Mouse (Mus musculus) liver, embryonic 15.5 days (tissue): ENCODE measurements at regions not wholly inside any gene's neighbourhood (a gene's known extent, or its start where the extent isn't known, plus 50 kb on each side); places are given as distances from the start of the nearest gene placed in this dataset.

Experiments
- ATAC-seq: fragments of 200-750 bp; cut with Nextera tagmentation; 2 replicates; pipeline ENCODE4 v1.8.0; 2017; ENCODE audit warnings: moderate number of reproducible peaks, mild to moderate bottlenecking, moderate library complexity; ENCODE audit not compliant: insufficient read depth
- H3K27ac ChIP-seq: fragments of 300-500 bp; sonication (generic); replicated peaks from 2 replicates; pipeline ENCODE4 v1.5.1; 2015; ENCODE audit warnings: mild to moderate bottlenecking, inconsistent platforms
- H3K27me3 ChIP-seq: fragments of 300-500 bp; sonication (generic); 2 replicates; pipeline ENCODE4 v1.6.1; 2015; ENCODE audit warnings: mild to moderate bottlenecking, inconsistent platforms
- H3K36me3 ChIP-seq: fragments of 300-500 bp; sonication (generic); replicated peaks from 2 replicates; pipeline ENCODE4 v1.6.1; 2015; ENCODE audit warnings: moderate library complexity, mild to moderate bottlenecking, inconsistent platforms
- H3K4me1 ChIP-seq: fragments of 300-500 bp; sonication (generic); replicated peaks from 2 replicates; pipeline ENCODE4 v1.6.1; 2015; ENCODE audit warnings: inconsistent platforms
- H3K4me2 ChIP-seq: fragments of 300-500 bp; sonication (generic); 2 replicates; pipeline ENCODE4 v1.6.1; 2015; ENCODE audit warnings: moderate library complexity, mild to moderate bottlenecking, inconsistent platforms
- H3K4me3 ChIP-seq: fragments of 300-500 bp; sonication (generic); replicated peaks from 2 replicates; pipeline ENCODE4 v1.5.1; 2015; ENCODE audit warnings: mild to moderate bottlenecking, inconsistent platforms
- H3K9ac ChIP-seq: fragments of 300-500 bp; sonication (generic); 2 replicates; pipeline ENCODE4 v1.6.1; 2015; ENCODE audit warnings: moderate library complexity, mild to moderate bottlenecking, inconsistent platforms
- H3K9me3 ChIP-seq: fragments of 300-500 bp; sonication (generic); replicated peaks from 2 replicates; pipeline ENCODE4 v1.6.1; 2016; ENCODE audit warnings: inconsistent platforms
- WGBS: fragments of 180-500 bp; shearing (Covaris S2); methylation state at CpG from one replicate; pipeline ENCODE4 v1.1.7; 2015; ENCODE audit warnings: mixed read lengths; ENCODE audit not compliant: insufficient replicate concordance; 5-methylcytosine and 5-hydroxymethylcytosine counted together

- ATAC-seq: no peak
- Histone ChIP-seq H3K4me3 (no peak overlapping the region), H3K4me1 (no peaks in the 10 kb centered on the region), H3K9ac (no peak overlapping the region), H3K27ac (no peak overlapping the region), H3K27me3 (no peaks in the 10 kb centered on the region), H3K4me2 (no peak overlapping the region), H3K36me3 (no peaks in the 10 kb centered on the region), H3K9me3 (no peaks in the 10 kb centered on the region)
- WGBS: 70% methylated on average over 10 of the region's 10 CpGs
These were observed 135.1 kb upstream of the Azi2 start for GRCm38 (mm10) chr9:117905045-117905747.

DNA sequence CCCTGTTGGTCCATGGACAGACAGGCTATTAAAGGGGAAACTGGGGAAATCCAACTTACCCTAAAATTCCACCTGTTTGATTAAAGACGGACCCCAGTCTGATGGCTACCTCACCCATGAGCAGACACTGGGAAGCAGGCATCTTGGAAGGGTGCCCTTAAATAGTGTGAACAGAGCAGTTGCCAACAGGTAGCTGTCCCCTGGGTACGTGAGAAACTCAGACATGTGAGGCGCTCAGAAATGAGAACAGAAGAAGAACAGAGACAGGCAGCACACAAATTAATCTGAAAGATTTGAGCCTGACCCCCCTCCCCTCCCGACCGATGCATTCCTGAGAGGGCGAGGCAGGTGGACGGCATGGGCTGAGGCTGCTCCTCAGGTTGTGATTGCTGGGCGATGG is 135.7 kb upstream of the Azi2 start:
- no peak for ATAC-seq
- Histone ChIP-seq H3K9me3 (no peaks in the 10 kb centered on the region), H3K27me3 (no peaks in the 10 kb centered on the region), H3K4me2 (no peak overlapping the region), H3K27ac (no peak overlapping the region), H3K36me3 (no peaks in the 10 kb centered on the region), H3K4me1 (no peaks in the 10 kb centered on the region), H3K9ac (no peak overlapping the region), H3K4me3 (no peak overlapping the region)
- WGBS: 70% methylated on average over 8 of the region's 8 CpGs

- Histone ChIP-seq H3K27ac (no peak overlapping the region), H3K9ac (no peak overlapping the region), H3K4me3 (no peak overlapping the region), H3K27me3 (no peaks in the 10 kb centered on the region), H3K4me2 (no peak overlapping the region), H3K36me3 (no peaks in the 10 kb centered on the region), H3K4me1 (no peaks in the 10 kb centered on the region), H3K9me3 (no peaks in the 10 kb centered on the region)
- WGBS: 30% methylated on average over 4 of the region's 4 CpGs
- no peak for ATAC-seq
These were observed 137.3 kb upstream of the Azi2 start for GRCm38 (mm10) chr9:117903025-117903424.

DNA sequence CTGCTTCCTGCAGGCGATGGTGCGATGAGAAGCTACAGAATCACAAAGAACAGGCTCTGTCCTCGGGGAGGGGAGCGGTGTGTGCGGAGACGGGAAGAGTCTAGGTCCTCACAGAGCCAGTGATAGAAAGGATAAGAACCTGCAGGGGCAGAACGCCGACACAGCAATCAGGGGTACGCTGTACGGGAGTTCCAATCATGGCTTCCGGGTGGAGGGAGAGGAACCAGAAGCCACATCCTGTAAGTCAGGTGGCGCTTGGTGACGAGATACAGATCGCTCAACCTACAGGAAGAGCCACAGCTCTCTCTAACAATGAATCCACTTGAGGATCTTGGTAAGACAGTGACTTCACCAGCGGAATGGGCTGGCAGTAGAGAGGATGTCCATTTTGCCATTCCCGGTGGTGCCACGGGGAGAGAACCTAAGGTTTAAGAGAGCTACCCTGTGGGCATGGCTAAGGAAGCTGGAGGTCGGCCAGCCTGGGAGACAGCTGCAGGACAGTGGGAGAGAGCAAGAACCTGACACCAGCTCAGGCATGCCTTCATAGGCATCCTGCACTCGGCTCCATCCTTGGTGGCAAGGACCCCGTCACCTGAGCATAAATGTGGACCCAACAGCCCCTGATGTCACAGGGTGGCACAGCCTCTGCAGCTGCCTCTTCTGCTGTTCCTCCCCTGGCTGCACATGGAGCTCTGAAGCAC is 137.9 kb upstream of the Azi2 start:
- H3K9me3 ChIP-seq: no peaks in the 10 kb centered on the region
- no peak overlapping the region for H3K4me2 ChIP-seq
- 30% methylated on average over 20 of the region's 20 CpGs for WGBS
- H3K27ac ChIP-seq: no peak overlapping the region
- ATAC-seq: no peak
- no peak overlapping the region for H3K4me3 ChIP-seq
- no peak overlapping the region for H3K9ac ChIP-seq
- H3K27me3 ChIP-seq: no peaks in the 10 kb centered on the region
- H3K36me3 ChIP-seq: no peaks in the 10 kb centered on the region
- H3K4me1 ChIP-seq: no peaks in the 10 kb centered on the region

DNA sequence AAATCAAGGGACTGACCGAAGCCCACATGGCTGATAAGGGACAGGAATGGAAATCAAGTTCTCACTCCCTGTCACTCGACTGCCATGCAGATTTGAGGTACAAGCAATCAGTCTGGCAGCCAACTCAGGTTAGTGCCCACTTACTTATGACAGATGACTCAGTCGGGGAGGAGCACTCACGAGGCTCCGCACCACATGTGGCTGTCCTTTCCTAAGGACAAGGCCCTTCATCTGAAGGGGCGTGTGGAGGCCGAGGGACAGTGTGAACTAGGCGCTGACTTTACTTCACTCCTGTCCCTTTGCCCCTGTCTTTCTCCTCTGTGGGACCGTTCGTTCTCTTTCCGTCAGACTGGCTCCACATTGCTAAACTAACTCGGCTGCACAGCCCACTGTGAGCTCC is 139.7 kb upstream of the Azi2 start:
- Histone ChIP-seq H3K9ac (no peak overlapping the region), H3K4me3 (no peak overlapping the region), H3K27me3 (no peaks in the 10 kb centered on the region), H3K27ac (no peak overlapping the region), H3K4me1 (no peaks in the 10 kb centered on the region), H3K4me2 (no peak overlapping the region), H3K9me3 (no peaks in the 10 kb centered on the region), H3K36me3 (no peaks in the 10 kb centered on the region)
- ATAC-seq: no peak
- 68% methylated on average over 12 of the region's 12 CpGs for WGBS

DNA sequence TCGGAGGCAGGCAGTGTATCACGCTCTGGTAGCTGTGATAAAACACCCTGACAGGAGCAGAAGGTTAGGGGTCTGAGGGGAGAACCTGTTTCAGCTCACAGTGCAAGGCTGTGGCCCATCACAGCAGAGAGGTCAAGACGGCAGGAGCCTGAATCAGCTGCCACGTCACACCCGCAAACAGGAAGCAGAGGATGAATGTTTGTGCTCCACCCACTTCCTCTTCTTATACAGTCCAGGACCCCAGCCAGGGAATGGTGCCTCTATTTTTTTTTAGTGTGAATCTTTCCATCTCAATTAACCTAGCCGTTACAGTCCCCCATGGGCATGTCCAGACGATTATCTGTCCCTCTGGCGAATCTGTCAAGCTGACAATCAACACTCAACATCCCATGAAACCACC is 143.8 kb upstream of the Azi2 start:
- WGBS: 34% methylated on average over 8 of the region's 8 CpGs
- ATAC-seq: no peak
- Histone ChIP-seq H3K4me3 (no peak overlapping the region), H3K9ac (no peak overlapping the region), H3K4me1 (no peaks in the 10 kb centered on the region), H3K36me3 (no peaks in the 10 kb centered on the region), H3K27me3 (no peaks in the 10 kb centered on the region), H3K9me3 (no peaks in the 10 kb centered on the region), H3K27ac (no peak overlapping the region), H3K4me2 (no peak overlapping the region)

DNA sequence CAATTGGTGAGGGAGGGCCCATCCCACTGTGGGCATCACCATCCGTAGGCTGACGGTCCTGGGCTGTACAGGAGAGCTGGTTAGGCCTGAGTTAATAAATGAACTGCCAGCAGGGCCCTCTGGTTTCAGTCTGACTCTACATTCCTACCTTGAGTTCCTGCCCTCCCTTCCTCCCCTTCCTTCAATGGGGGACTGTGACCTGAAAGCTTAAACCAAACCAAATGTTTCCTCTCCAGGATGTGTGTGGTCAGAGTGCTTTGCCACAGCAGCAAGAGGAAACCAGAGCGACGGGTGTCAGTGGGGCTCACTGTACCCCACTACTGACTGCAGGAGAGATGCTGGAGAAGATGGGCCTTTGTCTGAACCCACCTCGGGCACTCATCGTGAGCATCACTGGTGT is 147.7 kb upstream of the Azi2 start:
- Histone ChIP-seq H3K9ac (no peak overlapping the region), H3K9me3 (no peaks in the 10 kb centered on the region), H3K27me3 (no peaks in the 10 kb centered on the region), H3K4me2 (no peak overlapping the region), H3K27ac (no peak overlapping the region), H3K36me3 (no peaks in the 10 kb centered on the region), H3K4me1 (no peaks in the 10 kb centered on the region), H3K4me3 (no peak overlapping the region)
- WGBS: 20% methylated on average over 6 of the region's 6 CpGs
- ATAC-seq: no peak

- no peak overlapping the region for H3K4me3 ChIP-seq
- no peaks in the 10 kb centered on the region for H3K9me3 ChIP-seq
- peaks cover 50% of the 10 kb centered on the region for H3K27me3 ChIP-seq
- H3K9ac ChIP-seq: no peak overlapping the region
- no peak overlapping the region for H3K27ac ChIP-seq
- ATAC-seq: no peak
- no peaks in the 10 kb centered on the region for H3K36me3 ChIP-seq
- H3K4me1 ChIP-seq: no peaks in the 10 kb centered on the region
- no peak overlapping the region for H3K4me2 ChIP-seq
- 26% methylated on average over 8 of the region's 8 CpGs for WGBS
These were observed 167.1 kb upstream of the Azi2 start for GRCm38 (mm10) chr9:117873172-117873571.

DNA sequence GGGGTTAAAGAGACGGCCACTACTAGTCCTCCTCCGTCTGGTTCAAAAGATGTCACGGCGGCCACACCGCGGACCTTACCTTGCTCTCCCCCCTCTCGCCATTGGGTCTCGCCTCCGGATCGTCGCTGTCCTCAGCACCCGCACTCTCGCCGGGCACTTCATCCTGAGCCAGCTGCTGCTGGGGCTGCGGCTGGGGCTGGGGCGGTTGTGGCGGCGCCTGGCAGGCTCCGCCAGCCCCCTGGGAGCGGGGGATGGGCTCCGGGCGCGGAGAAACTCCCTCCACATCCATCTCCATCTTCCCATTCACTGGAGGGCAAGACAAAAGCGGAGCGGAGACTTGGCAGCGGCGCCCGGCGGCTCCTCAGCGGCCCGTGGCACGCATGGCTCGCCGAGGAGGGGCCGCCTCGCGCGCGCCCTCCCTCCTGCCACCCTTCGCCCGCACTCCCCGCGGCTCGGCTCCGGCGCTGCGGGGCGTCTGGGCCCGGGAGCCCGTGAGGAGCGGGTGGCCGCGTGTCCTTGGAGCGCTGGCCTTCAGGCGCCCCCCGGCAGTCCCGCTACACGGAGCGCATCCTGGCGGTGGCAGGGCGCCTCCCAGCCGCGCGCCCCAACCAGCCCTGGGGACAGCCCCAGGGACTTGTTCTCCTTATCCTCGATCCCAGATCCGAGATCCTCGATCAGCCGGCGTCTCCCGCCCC is 167.8 kb upstream of the Azi2 start:
- peak overlapping the region; percentile 49 for H3K4me2 ChIP-seq
- H3K27ac ChIP-seq: no peak overlapping the region
- no peak for ATAC-seq
- H3K27me3 ChIP-seq: peaks cover 50% of the 10 kb centered on the region
- H3K36me3 ChIP-seq: no peaks in the 10 kb centered on the region
- peak overlapping the region; percentile 21 for H3K4me3 ChIP-seq
- 1% methylated on average over 69 of the region's 70 CpGs for WGBS
- no peak overlapping the region for H3K9ac ChIP-seq
- no peaks in the 10 kb centered on the region for H3K4me1 ChIP-seq
- H3K9me3 ChIP-seq: no peaks in the 10 kb centered on the region

GRCm38 (mm10) chr9:117872021-117872386 is 168.3 kb upstream of the Azi2 start:
- Histone ChIP-seq H3K27me3 (peaks cover 50% of the 10 kb centered on the region), H3K36me3 (no peaks in the 10 kb centered on the region), H3K27ac (no peak overlapping the region), H3K9me3 (no peaks in the 10 kb centered on the region), H3K9ac (no peak overlapping the region), H3K4me1 (no peaks in the 10 kb centered on the region), H3K4me2 (peak overlapping the region; percentile 49), H3K4me3 (peak overlapping the region; percentile 21; the same call in 1 of the 2 replicates)
- WGBS: 4% methylated on average over 15 of the region's 15 CpGs
- no peak for ATAC-seq

- H3K27me3 ChIP-seq: peaks cover 50% of the 10 kb centered on the region
- H3K9ac ChIP-seq: no peak overlapping the region
- no peak overlapping the region for H3K4me2 ChIP-seq
- WGBS: 68% methylated on average over 11 of the region's 11 CpGs
- H3K4me1 ChIP-seq: no peaks in the 10 kb centered on the region
- no peaks in the 10 kb centered on the region for H3K9me3 ChIP-seq
- H3K36me3 ChIP-seq: no peaks in the 10 kb centered on the region
- no peak overlapping the region for H3K4me3 ChIP-seq
- no peak overlapping the region for H3K27ac ChIP-seq
- ATAC-seq: no peak
These were observed 169.7 kb upstream of the Azi2 start for GRCm38 (mm10) chr9:117870616-117871015.
